Mouse (Mus musculus): ENCODE measurements around the gene Fads3.

Gene Fads3

DNA sequence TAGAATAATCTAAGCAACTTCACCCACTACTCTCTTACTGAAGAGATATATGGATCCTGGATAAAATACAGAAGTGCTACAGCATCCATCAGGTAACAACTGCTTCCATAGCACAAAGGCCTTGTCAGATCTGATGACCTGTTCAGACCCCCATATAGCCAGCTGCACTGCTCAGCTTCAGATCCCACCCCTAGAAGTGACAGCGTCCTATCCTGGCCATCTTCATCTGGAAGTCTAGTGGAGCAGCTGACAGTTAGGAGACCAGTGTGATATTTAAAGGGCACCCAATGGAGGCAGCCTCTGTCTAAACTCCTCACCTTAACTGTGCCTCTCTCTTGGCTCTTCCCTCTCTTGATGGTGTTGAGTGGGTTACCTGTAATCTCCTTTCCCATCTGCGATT lies 67.3 kb downstream of the Fads3 start:
- no peak for DNase-seq (ENCODE audit: inconsistent ontology term)

All from Muller cell, postnatal 12 days (primary cell).